Mouse (Mus musculus) myocyte (in vitro differentiated cells): ENCODE data around the gene 5430427O19Rik. TPM values are rescaled to one million over a fixed set of nuclear protein-coding genes. Genes with fewer than 3 reads are reported as not detected.

ENCODE experiments used
- H3K27me3 ChIP-seq: one replicate; pipeline ENCODE4 v1.6.1; 2011; ENCODE audit not compliant: control insufficient read depth, insufficient read depth, insufficient read length
- H3K36me3 ChIP-seq: one replicate; pipeline ENCODE4 v1.6.1; 2011; ENCODE audit not compliant: control insufficient read depth, insufficient read depth
- H3K4me2 ChIP-seq: one replicate; pipeline ENCODE4 v1.6.1; 2011; ENCODE audit warnings: low read depth, control low read depth
- H3K4me3 ChIP-seq: one replicate; pipeline ENCODE4 v1.5.1; 2011; ENCODE audit warnings: mild to moderate bottlenecking, control low read depth, moderate library complexity
- H3K79me2 ChIP-seq: one replicate; pipeline ENCODE4 v1.6.1; 2011; ENCODE audit not compliant: control insufficient read depth, insufficient read depth
- H3ac ChIP-seq: one replicate; pipeline ENCODE4 v1.6.1; 2011; ENCODE audit not compliant: control insufficient read depth, insufficient read length
- CEBPB ChIP-seq: IDR thresholded peaks from 2 replicates; pipeline ENCODE4 v1.6.1; 2011; ENCODE audit warnings: mild to moderate bottlenecking, moderate library complexity; ENCODE audit not compliant: poor library complexity, insufficient read depth, severe bottlenecking
- E2F4 ChIP-seq: IDR thresholded peaks from one replicate; pipeline ENCODE4 v1.6.1; 2011; ENCODE audit warnings: mild to moderate bottlenecking, control low read depth, moderate library complexity; ENCODE audit not compliant: insufficient read depth
- MAX ChIP-seq: IDR thresholded peaks from one replicate; pipeline ENCODE4 v1.6.1; 2011; ENCODE audit warnings: low read depth, mild to moderate bottlenecking, control low read depth
- MYOD1 ChIP-seq, 3 experiments: IDR thresholded peaks; one replicate each; pipeline ENCODE4 v1.6.1; 2011; ENCODE audit warnings: control low read depth in 2 of 3, low read depth in 2 of 3, mild to moderate bottlenecking in 2 of 3, moderate library complexity in 1 of 3; ENCODE audit not compliant: insufficient read length in 2 of 3, control insufficient read depth in 1 of 3
- MYOG ChIP-seq, 3 experiments: IDR thresholded peaks; one replicate each; pipeline ENCODE4 v1.6.1; 2011; ENCODE audit warnings: control low read depth in 2 of 3, low read depth in 2 of 3, mild to moderate bottlenecking in 2 of 3; ENCODE audit not compliant: insufficient read length in 2 of 3, control insufficient read depth in 1 of 3, insufficient read depth in 1 of 3
- POLR2A ChIP-seq: IDR thresholded peaks from one replicate; pipeline ENCODE4 v1.6.1; 2011; ENCODE audit warnings: low read depth, mild to moderate bottlenecking, control low read depth, moderate library complexity; ENCODE audit not compliant: insufficient read length
- POLR2AphosphoS2 ChIP-seq: IDR thresholded peaks from one replicate; pipeline ENCODE4 v1.6.1; 2011; ENCODE audit warnings: low read depth, control low read depth; ENCODE audit not compliant: insufficient read length
- REST ChIP-seq: IDR thresholded peaks from one replicate; pipeline ENCODE4 v1.6.1; 2011; ENCODE audit warnings: mild to moderate bottlenecking, control low read depth, moderate library complexity; ENCODE audit not compliant: insufficient read depth, insufficient read length
- SRF ChIP-seq: IDR thresholded peaks from one replicate; pipeline ENCODE4 v1.6.1; 2011; ENCODE audit warnings: low read depth; ENCODE audit not compliant: control insufficient read depth, insufficient read length
- TCF12 ChIP-seq: IDR thresholded peaks from one replicate; pipeline ENCODE4 v1.6.1; 2011; ENCODE audit warnings: mild to moderate bottlenecking, control low read depth; ENCODE audit not compliant: poor library complexity, insufficient read depth, severe bottlenecking
- TCF3 ChIP-seq: IDR thresholded peaks from one replicate; pipeline ENCODE4 v1.6.1; 2011; ENCODE audit warnings: low read depth, control low read depth; ENCODE audit not compliant: insufficient read length
- USF1 ChIP-seq: IDR thresholded peaks from one replicate; pipeline ENCODE4 v1.6.1; 2011; ENCODE audit warnings: low read depth, mild to moderate bottlenecking, control low read depth, moderate library complexity
- polyA plus RNA-seq: library from polyadenylated mRNA; unstranded; fragments of >200 nt; fragmentation: generic; extraction: Trizol; gene quantifications from one replicate; pipeline ENCODE4 v1.2.1, GENCODE M21; 2012; ENCODE audit warnings: missing spikeins

Gene 5430427O19Rik
- polyA plus RNA-seq, 1 experiment: 0.01 TPM

DNA sequence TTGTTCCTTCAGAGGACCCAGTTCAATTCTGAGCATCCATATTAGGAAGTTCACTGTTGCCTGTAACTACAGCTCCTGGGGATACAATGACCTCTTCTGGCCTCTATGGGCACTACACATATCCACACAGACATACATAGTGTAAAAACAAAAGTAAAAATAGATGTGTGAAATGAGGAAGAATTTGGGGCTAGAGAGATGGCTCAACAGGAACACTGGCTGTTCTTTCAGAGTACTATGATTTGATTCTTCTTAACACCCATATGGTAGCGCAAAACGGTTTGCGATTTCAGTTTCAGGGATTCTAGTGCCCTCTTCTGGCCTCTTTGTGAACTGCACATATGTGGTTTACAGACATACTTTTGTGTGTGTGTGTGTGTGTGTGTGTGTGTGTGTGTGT, 48.9 kb downstream of the 5430427O19Rik start:
- no peaks in the 10 kb centered on the region for H3K36me3 ChIP-seq
- H3K79me2 ChIP-seq: no peaks in the 10 kb centered on the region
- H3ac ChIP-seq: no peak overlapping the region
- no peak overlapping the region for H3K4me3 ChIP-seq
- H3K4me2 ChIP-seq: no peak overlapping the region
- H3K27me3 ChIP-seq: no peaks in the 10 kb centered on the region
- TF ChIP-seq MYOD1 (IDR thresholded peaks at IDR 0.05; ENCODE audit: control insufficient read depth in 1 of 3, insufficient read length in 2 of 3, low read depth in 2 of 3) (no peak), MAX (no peak)

GRCm38 (mm10) chrX:85932991-85933390, 62.8 kb downstream of the 5430427O19Rik start:
- no peak overlapping the region for H3K4me2 ChIP-seq
- H3K27me3 ChIP-seq: no peaks in the 10 kb centered on the region
- no peaks in the 10 kb centered on the region for H3K79me2 ChIP-seq
- no peak overlapping the region for H3ac ChIP-seq
- H3K4me3 ChIP-seq: no peak overlapping the region
- TF ChIP-seq E2F4 (no peak), MYOG (IDR thresholded peaks at IDR 0.05; ENCODE audit: control insufficient read depth in 1 of 3, insufficient read depth in 1 of 3, insufficient read length in 2 of 3, low read depth in 2 of 3) (no peak), SRF (no peak), CEBPB (no peak), TCF12 (no peak), MYOD1 (IDR thresholded peaks at IDR 0.05; ENCODE audit: control insufficient read depth in 1 of 3, insufficient read length in 2 of 3, low read depth in 2 of 3) (no peak), USF1 (no peak), POLR2AphosphoS2 (no peak), MAX (no peak), REST (no peak), TCF3 (no peak), POLR2A (no peak)
- no peaks in the 10 kb centered on the region for H3K36me3 ChIP-seq

Other genes with a start within 250 kb of the 5430427O19Rik start
- gene Gk, start 93.5 kb upstream of the 5430427O19Rik start, polyA plus RNA-seq: 1.6 TPM
- gene Samt3, start 173.8 kb downstream of the 5430427O19Rik start, polyA plus RNA-seq: not detected